Mouse (Mus musculus) v-Abl transformed pro-B cells (cell line): Measurements from ENCODE around the gene Sntb2.
"Not testable (repeated sequence)": the region's sequence is repeated elsewhere in the genome, so short reads cannot be mapped to it uniquely, and the experiment has no call there.

Experiments
- in situ Hi-C, 2 experiments: fragments of 400-800 bp; cut with MboI; formaldehyde crosslinking; loops; one replicate each; pipeline ENCODE4 v1.15.1; 2025; ENCODE audit not compliant: unreplicated experiment in 2 of 2

Sntb2 gene

DNA sequence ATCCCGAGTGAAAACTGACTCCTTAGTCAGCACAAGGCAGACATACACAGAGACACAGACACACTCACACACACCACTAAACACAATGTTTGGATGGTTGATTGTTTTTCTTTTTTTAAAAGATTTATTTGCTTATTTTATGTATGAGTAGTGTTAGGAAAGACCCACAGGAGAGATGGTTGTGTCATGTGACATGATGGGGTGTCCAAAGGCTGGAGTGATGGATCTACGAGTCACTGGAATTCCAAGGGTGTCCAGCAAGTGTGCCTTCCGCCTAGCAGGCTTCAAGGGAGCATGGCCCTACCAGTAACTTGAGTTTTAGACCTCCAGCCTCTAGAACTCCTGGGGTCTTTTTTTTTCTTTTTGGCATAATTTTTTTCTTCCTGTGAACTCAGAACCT, 93.8 kb downstream of the Sntb2 start:
- in situ Hi-C loops: no loop called here

DNA sequence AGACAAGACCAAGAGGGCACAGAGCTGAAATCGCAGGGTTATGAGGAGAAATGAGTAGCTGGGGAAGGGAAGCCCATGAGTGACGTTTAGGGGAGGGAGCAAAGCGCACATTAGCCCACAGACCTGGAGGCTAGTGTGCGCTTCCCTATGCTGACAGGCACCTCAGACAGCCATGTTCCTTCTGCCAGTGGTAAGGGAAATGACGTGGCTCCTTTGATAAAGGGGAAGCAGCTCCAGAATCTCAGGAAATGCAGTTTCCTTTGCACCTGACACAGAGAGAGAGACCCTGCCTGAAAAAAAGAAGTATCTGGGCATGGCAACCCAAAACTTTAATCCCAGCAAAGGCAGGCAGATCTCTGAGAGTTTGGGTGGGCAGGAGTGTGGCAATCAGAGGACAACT, 94.5 kb downstream of the Sntb2 start:
- in situ Hi-C loops: no loop called here

DNA sequence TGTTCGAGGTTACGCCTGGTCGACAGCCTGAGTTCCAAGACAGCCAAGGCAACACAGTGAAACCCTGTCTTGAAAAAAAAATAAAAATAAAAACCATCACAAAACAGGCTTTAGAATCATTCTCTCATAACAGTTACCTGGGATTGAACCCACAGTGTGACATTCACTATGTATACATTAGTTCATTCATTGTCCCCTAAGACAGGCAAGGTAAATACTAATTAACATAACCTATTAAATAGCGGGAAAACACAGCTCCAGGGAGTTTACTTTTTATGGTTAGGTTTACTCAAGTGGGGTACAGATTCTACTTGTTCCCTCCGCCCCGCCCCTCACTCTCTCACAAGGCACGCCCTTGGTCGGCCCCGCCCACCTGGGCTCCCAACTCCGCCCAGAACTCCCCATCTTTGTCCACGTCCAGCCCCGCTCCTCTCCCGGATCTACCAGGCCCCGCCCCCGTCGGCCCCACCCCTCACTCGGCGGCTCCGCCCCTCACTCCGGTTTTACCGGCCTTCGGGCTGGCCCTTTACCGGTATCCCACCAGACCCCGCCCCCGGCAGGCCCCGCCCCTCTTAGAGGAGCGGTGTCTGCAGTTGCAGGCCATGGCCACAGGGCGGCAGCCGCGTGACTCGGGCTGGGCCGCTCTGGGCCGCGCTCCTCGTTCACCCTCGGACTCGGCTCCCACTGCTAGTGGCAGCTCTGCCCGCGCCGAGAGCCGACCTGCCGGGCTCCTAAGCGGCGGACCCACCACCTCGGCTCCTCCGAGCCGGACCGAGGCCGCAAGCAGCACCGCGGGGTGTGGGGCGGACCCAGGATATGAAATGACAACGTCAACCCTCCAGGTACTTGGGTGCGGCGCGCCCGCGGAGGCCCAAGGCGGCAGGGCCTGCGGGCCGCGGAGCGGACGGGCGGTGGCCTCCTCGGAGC, 95.4 kb downstream of the Sntb2 start, which contains the start of gene Vps4a:
Gene Vps4a (plus strand): TSS at position 573 of the 927 bp plus-strand sequence.
- in situ Hi-C loops: no loop called here

DNA sequence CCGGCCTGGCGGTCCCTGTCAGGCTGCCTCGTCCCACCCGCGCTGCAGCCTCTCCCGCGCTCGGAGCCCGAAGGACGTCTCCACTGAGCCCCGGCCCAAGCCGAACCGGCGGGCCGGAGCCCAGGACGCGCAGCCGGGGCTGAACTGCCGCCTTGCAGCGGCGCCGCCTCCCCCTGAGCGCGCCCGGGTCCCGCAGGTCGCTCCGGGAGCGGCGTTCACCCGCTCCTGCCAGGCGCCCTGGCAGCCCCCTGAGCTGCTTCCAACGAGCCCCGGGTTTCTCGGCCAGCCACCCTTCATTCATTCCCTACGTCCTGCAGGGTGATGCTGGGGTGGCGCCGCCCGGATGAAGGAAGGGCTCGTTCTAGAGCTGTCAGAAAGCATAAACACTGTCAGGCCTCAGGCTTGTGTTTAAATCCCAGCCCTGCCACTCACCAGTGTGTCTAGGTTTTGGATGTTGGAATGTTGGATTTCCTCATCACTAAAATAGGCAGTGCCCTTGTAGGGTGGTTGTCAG, 96.1 kb downstream of the Sntb2 start:
- in situ Hi-C loops: no loop called here

DNA sequence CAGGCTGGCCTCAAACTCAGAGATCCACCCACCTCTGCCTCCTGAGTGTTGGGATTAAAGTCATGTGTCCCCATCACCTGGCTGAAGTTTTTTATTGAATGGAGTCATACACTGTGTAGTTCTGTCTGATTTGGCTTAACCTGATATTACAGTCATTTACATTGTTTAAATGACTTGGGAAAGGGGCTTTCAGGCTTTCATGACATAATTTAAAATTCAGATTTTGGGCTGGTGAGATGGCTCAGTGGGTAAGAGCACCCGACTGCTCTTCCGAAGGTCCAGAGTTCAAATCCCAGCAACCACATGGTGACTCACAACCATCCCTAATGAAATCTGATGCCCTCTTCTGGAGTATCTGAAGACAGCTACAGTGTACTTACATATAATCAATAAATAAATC, 98.1 kb downstream of the Sntb2 start:
- in situ Hi-C loops: not testable (repeated sequence)

DNA sequence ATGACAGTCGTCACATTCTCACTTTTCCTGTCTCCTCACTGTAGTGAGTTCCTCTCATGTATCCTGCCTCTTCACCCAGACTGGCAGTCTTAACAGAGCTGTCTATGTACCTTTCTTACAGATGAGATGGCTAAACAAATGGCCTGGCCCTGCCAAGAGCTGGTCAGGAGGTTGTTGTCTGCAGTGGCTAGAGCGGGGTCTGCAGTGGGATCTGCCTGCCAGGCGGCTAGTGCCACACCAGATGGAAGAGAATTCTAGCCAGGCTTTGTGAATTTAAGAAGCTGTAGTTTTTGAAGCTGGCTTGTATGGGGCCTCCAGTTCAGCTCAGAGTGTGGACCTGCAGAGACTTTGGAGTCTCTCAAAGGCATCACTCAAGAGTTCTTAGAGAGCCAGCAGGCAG, 100.1 kb downstream of the Sntb2 start:
- in situ Hi-C loops: no loop called here

DNA sequence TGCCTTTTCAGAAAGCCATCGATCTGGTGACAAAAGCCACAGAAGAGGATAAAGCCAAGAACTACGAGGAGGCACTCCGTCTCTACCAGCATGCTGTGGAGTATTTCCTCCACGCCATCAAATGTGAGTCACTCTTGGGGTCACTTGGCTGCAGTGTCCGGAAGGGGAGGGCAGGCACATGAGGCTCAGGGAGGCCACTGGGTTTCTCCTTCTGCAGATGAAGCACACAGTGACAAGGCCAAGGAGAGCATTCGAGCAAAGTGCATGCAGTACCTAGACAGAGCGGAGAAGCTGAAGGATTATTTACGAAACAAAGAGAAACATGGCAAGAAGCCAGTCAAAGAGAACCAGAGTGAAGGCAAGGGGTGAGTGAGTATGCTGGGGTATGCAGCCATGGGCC, 101.1 kb downstream of the Sntb2 start:
- in situ Hi-C loops: no loop called here

DNA sequence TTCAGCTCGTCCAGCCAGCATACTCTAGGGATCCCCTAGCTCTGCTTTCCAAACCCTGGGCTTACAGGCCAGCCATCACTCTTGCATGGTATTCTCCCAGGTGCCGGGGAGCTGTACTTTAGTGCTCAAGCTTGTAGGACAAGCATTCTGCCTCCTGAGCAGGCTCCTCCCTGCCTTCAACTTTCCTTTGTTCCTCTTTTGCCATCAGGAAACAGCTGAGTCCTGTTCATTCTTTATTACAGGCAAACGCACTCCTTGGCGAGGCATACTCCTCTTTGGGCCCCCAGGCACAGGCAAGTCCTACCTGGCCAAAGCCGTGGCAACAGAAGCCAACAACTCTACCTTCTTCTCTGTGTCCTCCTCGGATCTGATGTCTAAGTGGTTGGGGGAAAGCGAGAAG, 105.1 kb downstream of the Sntb2 start:
- in situ Hi-C loops: no loop called here

DNA sequence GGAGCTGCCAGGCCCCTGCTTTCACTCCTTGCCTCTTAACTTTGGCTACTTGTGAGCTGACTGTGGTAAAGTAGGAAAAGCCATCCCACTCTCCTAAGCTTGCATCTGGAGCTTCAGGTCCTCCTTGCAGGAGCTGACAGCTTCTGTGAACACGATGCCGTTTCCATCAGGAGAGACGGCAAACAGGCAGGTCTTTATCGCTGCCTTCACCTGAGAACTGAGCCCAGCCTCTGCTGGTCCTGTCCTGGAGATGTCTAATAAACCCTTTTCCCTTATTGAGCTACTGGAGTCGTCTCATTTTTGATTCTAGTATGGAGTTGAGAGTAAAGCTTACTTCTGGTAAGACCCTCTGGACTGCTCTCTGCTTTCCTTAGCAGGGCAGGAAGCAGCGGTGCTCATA, 109.9 kb downstream of the Sntb2 start:
- in situ Hi-C loops: no loop called here

DNA sequence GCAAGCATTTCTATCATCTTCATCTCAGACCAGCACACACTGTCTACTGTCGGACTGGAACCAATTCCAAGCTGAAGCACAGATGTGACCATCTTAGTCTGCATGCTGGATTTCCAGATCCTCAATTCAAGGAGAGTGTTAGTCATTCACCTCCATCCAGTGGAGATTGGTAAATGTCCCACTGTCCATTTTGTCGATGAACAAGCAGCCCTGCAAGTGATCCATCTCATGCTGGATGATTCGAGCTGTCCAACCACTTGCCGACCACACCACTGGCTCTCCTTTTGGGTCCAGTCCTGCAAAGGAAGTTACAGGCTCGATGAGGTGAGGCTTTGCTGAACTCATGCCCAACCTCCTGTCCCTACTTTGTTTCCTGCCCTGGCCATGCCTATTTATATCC, 111.4 kb downstream of the Sntb2 start:
- in situ Hi-C loops: no loop called here

DNA sequence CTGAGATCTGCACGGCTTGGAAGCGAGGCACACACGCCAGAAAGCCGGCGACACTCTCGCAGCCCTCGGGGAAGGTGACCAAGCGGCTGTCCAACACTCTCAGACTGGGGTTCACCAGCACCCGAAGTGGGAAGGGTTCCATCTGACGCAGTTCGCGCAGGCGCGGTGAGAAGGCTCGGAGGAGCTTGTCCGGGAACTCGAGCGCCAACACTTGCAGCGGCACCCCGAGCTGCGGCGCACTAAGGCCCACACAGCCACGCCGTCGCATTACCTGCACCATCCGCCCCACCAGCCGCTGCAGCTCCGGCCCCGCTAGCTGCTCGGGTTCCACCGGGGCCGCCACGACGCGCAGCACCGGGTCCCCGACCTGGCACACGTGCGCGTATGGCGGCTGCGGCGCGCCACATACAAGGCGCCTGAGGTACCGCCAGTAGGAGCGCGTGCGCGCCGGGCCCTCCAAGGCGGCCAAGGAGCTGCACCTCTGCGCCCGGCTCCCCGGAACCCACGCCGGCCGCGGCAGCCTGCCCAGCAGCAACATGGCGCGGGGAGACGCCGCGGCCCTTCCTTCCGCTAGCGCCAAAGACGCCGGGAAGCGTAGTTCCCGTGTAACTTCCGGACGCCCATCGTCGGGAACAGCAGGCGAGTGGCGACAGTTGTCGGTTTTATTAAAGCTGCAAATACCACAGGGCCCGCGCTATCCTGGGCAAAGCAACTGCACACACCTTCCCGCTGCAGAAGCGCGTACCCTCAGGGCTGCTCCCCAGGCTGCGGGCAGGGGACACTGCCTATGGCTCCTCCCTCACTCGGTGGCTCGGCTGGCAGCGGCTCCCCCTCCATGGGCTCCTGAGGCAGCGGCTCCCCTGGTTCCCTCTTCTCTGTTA, 112.8 kb downstream of the Sntb2 start, which contains the start of gene Pdf:
Gene Pdf (minus strand): TSS at position 554 of the 881 bp plus-strand sequence.
- in situ Hi-C loops: no loop called here

DNA sequence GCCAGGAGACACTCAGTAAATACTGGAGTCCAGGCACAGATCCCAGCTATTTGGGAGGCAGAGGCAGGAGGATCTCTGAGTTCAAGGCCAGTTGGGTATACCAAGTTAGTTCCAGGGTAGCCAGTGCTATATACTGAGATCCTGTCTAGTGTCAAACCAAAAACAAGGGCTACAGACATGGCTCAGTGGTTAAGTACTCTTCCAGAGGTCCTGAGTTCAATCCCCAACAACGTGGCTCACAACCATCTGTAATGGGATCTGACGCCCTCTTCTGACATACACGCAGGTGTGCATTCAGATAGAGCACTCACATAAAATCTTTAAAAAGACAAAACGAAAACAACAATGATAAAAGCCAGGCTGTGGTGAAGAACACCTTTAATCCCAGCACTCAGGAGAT, 113.9 kb downstream of the Sntb2 start:
- in situ Hi-C loops: no loop called here

DNA sequence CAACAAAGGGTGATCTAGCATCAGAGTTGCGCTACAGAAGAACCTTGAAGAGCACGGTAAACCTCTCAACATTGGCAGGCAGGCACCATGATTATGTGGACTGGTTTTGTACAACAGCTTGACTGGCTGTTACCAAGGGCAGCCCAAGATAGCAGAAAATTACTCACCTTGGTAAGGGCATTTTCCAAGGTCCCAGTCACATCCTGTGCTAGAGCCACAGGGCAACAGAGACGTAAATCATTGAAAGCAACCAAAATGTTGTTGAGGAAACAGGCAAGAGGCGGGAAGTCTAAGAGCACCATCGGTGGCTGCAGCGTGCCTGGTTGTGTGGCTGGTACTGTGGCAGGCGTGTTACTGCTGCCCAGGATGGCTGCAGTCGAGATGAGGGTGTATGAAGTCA, 116.5 kb downstream of the Sntb2 start:
- in situ Hi-C loops: no loop called here

DNA sequence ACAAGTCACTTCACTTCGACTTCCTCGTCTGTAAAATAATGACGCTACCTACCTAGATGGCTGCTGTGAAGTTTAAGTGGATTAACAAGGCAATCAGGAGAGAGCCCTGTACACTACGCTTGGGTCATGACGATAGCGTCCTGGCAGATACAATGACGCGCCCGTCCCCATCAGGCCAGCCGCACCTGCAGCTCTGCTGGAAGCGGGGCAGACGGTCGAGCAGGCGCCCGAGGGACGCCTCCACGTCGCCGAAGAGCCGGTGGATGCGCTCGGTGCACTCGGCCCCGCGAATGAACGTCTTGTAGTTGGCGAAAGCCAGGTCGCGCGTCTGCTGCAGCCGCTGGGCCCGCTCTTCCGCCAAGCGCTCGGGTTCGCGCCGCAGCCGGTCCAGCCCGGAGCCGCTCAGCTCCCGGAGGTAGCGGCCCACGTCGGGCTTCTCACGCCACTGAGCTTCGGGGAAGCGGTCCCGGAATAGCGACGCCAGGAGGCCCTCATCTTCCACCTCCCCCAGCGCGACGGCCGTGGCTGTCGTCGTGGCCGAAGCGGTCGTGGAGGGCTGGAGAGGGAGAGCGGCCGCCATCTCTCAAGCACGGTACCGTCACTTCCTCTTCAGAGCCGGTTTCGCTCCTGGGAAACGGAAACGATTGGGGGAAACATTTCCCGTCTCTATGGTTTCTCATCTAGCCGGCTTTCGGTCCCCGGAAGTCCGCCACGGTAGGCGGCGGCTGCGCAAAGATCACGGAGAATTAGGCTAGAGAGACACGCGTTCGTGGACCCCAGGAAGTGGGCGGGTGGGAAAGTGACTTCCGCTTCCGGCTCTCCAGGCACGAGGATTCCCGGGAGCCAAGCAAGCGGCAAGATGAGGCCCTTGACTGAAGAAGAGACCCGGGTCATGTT, 120.8 kb downstream of the Sntb2 start, which contains the start of the genes Cog8 and Nip7:
Gene Cog8 (minus strand): TSS at position 614 of the 897 bp plus-strand sequence.
Gene Nip7 (plus strand): TSS at position 802 of the 897 bp plus-strand sequence.
- in situ Hi-C loops: no loop called here

DNA sequence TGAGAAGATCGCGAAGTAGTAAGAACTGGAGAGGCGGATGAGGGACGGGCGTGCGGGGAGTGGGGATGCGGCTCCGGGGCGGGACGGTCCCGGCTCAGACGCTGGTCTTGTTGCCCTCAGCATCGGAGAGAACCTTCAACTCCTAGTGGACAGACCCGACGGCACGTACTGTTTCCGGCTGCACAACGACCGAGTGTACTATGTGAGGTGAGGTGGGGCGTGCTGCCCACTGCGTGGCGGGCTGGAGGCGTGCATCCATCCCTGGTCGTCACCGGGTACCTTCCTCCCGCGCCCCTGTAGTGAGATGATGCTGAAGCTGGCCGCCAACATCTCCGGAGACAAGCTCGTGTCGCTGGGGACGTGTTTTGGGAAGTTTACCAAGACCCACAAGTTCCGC, 121.4 kb downstream of the Sntb2 start:
- in situ Hi-C loops: no loop called here

DNA sequence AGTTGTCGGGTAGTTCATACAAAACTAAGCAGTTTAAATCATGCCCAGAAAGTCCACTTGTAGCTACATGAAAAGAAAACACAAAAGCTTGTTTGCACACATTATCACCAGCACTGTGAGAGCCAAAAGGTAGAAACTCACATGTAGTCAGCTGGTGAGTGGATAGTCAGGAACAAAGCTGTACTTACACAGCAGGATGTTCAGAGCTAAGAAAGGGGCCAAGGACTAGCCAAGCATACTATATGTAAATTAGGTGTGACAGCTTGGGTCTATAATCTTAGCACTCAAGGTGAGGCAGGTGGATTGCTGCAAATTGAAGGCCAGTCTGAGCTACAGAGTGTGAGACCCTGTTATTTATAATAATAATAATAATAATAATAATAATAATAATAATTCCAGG, 127.1 kb downstream of the Sntb2 start:
- in situ Hi-C loops: no loop called here

DNA sequence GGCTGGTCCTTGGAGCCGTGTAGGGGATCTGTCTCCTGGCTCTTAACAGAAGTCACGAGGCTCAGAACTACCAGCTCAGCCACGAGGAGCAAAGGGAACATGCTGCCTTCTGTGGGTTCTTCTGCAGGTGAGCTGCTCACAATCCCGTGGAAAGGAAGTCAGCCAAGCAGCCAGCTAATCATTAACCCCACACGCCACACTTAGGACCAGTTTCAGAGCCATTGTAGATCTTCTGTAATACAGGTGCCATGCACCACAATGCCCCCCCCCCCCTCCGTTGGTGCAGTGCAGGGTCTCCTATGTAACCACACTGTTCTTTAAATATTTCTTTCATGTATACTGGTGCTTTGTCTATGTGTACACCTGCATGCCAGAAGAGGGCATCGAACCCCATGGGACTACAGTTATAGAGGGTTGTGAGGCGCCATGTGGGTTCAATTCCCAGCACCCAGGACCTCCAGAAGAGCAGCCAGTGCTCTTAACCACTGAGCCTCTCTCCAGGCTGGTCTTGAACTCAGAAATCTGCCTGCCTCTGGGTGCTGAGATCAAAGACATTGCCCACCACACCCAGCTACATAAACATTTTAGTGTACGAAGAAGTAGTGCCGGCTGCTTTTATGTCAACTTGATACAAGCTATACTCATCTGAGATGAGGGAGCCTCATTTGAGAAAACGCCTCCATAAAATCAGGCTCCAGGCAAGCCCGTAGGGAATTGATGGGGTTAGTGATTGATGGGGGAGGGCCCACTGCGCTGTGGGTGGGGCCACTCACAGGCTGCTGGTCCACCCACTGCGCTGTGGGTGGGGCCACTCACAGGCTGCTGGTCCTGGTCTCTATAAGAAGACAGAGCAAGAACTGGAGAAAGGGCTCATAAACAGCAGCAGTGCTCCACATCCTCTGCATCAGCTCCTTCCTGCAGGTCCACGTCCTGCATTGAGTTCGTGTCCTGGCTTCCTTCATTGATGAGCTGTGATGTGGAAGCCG, 130.3 kb downstream of the Sntb2 start, which contains the start of gene Tmed6:
Gene Tmed6 (minus strand): TSS at position 134 of the 986 bp plus-strand sequence.
- in situ Hi-C loops: no loop called here
